Mouse (Mus musculus): ENCODE data around the gene Tm6sf1.
"Not testable (repeated sequence)": the region's sequence is repeated elsewhere in the genome, so short reads cannot be mapped to it uniquely, and the experiment has no call there.

Gene Tm6sf1

GRCm38 (mm10) chr7:81858968-81859721 lies at the start of gene Tm6sf1:
TSS of gene Tm6sf1 (plus strand) at chr7:81859001.
- DNase-seq = peak; percentile 76

GRCm38 (mm10) chr7:81824906-81825305 lies 33.9 kb upstream of the Tm6sf1 start:
- no peak for DNase-seq

DNA sequence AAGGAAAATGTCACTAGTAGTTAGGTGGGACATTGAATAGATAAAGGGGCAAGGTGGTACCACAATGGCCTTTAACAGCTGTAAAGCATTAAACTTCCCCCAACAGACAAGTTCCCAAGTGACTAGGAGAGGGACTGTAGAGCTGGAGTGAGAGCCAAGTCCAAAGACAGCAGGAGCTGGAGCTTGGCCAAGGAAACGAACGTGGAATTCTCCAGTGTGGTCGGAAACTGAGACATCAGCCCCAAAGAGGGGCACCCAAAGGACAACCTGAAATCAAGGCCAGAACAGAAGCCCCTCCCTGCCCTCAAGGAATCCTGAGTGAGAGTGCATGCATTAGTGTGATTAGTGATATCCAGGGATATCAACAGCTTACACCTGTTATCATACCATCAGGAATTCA lies 33.4 kb upstream of the Tm6sf1 start:
- no peak for DNase-seq

DNA sequence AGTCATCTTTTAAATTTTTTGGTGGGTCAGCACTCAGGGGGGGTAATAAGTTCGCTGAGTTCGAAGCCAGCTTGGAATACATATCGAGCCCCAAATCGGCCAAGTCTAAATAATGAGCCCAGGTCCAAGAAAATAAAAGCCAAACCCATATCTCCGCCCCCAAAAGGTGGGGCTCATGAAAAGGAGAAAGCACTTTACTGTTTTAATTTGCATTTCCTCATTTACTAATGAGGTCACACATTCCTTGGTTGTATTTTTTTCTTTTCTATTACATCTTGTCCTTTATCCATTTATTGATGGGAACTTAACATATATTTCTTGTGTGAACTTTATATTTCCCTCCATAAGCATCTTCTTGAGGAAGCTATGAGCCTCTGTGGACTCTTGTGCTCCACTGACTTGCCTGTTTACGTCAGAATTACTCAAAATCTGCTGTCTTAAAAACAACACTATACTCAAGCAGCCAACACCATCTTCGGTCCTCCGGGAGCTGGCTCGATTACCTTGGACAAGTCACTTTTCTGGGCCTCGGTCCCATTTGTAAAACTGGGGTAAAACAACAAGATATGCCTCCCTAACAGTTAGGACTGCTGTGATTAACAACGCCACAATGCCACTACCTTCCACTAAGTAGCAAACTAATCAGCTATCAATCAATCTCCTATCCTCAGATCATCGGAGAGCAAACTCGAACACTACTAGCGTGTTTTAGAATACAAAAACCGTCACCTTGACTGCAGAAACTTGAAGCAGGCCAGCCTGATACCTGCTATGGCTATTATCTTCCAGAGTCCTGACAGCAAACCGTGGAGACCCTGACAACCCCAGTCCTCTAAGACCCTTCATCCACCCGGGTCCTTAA lies 30.8 kb upstream of the Tm6sf1 start:
- peak; percentile 14 for DNase-seq

DNA sequence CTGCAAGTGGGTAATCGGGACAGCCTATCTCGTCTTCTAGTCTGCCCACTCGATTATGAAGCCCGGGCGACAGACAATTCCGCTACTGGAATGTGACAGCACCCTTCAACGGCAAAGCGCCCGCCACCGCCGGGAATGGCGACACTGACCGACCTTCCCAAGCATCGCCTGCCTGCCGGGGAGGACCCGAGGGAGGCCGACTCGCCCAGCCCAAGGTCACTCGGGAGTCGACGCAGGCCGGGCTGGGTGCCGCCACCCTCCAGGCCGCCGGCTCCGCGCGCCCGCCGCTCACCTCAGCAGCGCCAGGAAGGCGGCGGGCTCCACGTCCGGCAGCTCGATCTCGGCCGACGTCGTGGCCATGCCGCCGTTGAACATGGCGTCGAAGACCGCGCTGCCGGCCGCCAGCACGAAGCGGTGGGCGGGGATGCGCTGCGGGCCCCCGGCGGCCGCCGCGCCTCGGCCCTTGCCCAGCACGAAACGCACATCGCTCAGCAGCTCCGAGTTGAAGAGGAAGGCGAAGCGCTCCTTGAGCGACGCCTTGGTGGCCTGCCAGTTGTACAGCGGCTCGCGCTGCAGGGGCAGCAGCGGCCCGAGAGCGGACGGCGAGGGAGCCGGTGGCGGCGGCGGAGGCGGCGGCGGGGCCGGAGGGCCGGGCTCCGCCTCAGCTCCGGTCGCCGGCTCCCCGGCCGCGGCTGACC lies 30.0 kb upstream of the Tm6sf1 start:
- peak; percentile 63 for DNase-seq

DNA sequence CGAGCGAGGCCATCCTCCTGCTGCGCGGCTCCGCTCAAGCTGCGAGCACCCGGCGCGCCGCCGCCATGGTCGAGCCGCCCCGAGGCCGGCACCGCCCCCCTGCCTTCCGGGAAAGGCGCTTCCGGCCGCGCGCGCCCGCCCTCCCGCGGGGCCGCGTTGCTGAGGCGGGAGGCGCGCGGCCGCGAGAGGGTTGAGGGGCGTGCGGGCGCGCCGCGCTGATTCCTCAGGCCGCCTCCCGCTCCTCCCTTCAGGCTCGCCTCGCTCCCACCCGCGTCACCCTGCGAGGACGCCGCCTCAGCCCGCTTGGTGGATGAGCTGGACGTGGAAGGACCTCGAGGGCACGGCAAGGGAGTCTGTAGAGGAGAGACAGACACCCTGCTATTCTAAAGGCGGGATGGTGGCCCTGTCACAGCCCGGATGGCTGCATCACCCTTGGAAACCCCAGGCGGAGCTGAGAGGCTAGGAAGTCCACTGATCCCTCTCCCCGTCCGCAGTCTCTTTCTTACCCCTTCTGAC lies 29.4 kb upstream of the Tm6sf1 start, which contains the start of gene Btbd1:
Gene Btbd1 (minus strand): TSS at position 53 of the 516 bp plus-strand sequence.
- DNase-seq = peak; percentile 95

DNA sequence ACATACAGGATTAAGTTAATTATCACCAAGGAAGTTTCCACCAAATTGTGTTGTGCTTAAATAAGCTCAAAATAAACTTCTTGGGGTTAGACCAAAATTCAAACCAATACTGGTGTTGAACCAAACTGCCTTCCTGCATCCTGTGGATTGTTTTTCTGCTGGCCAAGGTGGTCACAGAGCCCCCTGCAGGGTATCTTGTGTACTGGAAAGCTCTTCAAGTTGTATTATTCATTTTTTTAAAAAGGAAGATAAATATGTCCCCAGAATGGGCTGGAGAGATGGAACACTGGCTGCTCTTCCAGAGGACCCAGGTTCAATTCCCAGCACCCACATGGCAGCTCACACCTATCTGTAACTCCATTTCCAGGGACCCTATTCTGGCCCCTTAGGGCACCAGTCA lies 24.0 kb upstream of the Tm6sf1 start:
- DNase-seq = peak; percentile 49

DNA sequence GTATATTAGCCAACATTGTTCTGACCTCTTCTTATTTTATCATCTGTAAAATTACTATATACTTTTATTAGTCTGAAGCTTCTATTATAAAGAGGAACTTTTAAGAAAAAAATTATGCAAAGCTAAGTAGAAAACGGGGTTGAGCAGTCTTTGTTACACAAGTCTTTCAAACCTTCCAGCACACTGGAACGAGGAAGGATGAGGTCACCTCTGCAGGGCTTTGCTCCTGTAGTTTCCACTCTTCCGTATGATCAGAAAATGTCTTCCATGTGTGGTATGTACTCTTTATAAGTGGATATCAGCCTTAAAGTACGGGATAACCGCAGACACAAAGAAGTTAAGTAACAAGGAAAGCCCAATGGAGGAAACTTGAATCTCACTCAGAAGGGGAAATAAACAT lies 23.4 kb upstream of the Tm6sf1 start:
- DNase-seq = no peak

- DNase-seq = not testable (repeated sequence)
Measured at GRCm38 (mm10) chr7:81837771-81838170, 21.0 kb upstream of the Tm6sf1 start.

- no peak for DNase-seq
Measured at GRCm38 (mm10) chr7:81839746-81840145, 19.1 kb upstream of the Tm6sf1 start.

- no peak for DNase-seq
Measured at GRCm38 (mm10) chr7:81840661-81841181, 18.1 kb upstream of the Tm6sf1 start.

DNA sequence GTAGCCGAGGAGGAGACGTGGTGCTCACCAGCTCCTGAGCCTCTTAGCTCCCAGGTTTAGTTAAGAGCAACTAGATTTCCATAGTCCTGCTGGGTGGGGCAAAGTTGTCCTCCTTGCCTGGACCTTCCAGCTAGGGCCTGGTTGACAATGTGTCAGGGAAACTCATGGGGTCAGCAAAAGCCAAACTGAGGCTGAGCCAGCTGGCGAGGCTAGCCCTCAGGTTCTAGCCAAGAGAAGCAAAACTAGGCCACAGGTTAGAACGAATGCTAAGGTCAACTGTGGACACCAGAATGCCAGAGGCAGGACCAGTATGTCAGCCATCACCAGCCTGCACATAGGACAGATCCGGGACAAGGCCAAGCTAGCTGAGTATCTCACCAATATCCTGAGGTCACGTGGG lies 17.4 kb upstream of the Tm6sf1 start:
- DNase-seq = no peak

DNA sequence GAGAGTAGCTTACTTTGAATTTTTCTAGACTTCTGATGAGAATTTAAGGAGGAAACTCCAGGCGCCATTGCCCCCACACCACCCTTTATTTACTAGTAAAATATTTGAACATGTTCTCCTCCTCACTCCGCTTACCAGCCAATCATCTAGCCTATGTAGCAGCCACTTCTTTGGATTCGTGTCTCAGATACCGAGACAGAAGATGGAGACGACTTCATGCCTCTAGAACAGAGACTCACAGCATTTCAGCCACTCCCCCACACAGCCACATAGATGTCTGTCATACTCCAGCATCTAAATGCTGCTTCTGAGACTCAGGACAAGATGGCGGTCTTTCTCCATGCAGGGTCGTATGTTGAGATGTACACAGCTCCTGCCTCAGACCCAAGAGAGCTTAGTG lies 16.7 kb upstream of the Tm6sf1 start:
- no peak for DNase-seq

DNA sequence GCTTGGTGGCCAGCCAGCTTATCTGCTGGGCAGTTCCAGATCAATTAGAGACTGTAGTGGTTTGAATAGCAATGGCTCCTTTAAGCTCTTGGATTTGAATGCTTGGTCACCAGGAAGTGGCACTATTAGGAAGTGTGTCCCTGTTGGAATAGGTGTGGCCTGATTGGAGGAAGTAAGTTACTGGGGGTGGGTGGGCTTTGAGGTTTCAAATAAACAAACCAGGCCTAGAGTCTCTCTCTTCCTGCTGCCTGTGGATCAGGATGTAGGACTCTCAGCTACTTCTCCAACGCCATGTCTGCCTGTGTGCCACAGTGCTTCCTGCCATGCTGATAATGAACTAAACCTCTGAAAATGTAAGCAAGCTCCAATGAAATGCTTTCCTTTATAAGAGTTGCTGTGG lies 15.8 kb upstream of the Tm6sf1 start:
- DNase-seq = no peak

DNA sequence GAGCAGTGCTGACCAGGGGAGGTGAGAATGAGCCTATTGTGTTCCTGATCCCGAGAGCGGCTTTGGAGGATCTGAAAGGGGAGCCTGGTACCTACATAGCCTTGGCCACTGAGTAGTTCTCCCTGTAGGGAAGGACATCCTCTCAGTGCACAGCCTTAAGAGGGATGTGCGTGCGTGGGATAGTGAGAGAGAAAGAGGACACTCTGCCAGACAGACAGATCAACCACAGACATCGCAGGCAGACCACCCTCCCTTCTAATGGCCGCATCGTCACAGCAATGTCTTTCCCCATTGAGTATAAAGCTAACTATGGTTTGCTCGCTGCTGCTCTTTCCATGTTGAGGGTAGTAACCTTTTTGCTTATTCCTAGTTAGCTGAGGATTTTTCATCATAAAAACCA lies 14.9 kb upstream of the Tm6sf1 start:
- no peak for DNase-seq

DNA sequence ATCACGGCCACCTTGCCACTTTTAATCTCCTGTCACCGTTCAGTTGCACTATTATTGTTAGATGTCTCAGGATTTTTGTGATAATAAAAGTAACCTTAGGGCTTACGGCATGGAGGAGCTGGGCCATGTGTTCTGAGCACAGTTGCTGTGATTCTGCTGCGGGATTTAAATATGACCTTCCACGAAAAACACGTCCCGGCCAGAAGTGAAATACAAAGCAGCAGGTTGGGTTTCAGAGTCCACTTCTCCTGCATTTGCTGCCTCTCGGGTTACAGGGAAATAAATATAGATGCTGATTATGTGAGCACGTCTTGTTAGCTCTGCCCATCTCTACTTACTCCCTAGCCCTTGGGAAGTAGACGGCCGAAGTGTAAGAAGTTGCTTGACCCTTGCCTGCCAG lies 14.0 kb upstream of the Tm6sf1 start:
- DNase-seq = no peak

GRCm38 (mm10) chr7:81845313-81845712 lies 13.5 kb upstream of the Tm6sf1 start:
- no peak for DNase-seq

DNA sequence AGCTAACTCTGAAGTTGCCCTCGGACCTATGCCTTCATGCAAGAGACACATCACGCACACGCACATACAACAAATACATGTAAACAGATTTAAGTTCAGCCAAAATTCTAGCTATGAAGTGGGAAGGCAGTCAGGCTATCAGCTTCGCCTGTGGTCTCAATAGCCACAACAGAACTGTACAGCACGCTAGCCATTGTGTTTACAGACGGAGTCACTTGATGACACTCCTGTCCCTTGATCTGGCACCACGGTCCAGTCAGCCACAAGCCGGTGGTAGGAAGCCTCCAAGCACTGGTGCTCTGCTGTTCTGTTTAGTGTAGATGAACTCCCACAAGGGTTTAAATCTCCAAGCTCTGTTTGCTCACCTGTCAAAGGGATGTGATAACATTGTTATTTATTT lies 12.8 kb upstream of the Tm6sf1 start:
- DNase-seq = no peak

DNA sequence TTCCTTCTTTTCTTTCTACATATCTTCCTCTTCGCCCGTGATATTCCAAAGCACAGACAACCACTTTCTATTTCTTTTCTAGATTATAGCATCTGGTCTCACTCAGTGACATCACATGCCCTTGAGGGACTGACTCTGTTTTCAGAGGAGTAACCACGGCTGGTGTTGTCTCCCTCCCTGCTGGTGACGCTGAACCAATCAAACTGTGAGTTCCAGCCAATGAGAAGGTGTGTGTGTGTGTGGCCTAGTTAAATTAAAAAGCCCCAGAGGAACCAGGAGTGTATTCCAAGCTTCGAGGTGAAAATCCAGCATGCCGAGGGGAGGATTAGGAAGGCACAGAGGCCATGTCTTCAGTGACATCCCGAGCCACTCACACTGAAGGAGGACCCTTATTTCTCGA lies 11.8 kb upstream of the Tm6sf1 start:
- DNase-seq = no peak

GRCm38 (mm10) chr7:81847777-81848176 lies 11.0 kb upstream of the Tm6sf1 start:
- DNase-seq = no peak

DNA sequence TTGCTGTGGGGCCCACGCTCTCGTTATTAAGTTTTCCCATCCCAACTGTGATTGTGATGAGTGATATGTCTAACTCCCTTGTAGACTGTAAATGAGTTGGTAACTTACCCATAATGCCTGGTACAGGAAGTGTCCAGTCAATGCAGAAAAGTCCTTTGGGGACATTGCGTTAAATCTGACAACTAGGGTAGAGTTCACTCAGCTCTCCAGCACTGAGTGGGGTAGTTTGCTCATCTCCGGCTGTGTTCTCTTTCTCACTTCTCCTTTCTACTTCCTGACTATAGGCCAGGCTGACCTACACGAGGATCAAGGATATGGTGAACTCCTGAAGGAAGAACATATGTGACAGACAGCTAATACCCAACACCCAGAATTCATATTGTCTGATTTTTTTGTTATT lies 9.6 kb upstream of the Tm6sf1 start:
- DNase-seq = no peak

GRCm38 (mm10) chr7:81849633-81850032 lies 9.2 kb upstream of the Tm6sf1 start:
- DNase-seq = no peak

- no peak for DNase-seq
Measured at GRCm38 (mm10) chr7:81850171-81850570, 8.6 kb upstream of the Tm6sf1 start.
